Mouse (Mus musculus): ENCODE data around the gene Tmem208. TPM values are rescaled to one million over a fixed set of nuclear protein-coding genes. Genes with fewer than 3 reads are reported as not detected.

The Tmem208 gene
- total RNA-seq, 1 experiment from 2014 or later: 28.1 TPM

DNA sequence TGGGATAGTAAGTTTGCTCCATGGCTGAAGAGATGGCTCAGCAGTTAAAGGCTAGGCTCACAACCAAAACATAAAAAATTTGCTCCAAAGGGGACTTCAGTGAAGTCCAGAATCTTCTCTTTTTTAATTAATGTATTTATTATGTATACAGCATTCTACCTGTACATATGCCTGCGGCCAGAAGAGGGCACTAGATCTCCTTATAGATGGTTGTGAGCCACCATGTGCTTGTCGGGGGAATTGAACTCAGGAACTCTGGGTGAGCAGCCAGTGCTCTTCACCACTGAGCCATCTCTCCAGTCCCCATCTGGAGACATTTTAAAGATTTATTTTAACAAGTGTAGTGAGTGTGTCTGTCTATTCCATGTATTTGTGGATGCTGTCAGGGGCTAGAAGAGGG, 41.0 kb downstream of the Tmem208 start:
- no peak for ATAC-seq (replicated peaks in 1 of 2; ENCODE audit: insufficient read depth in 1 of 2, low FRiP score in 2 of 2, low TSS enrichment in 1 of 2, low read depth in 1 of 2, poor library complexity in 2 of 2, severe bottlenecking in 2 of 2)

DNA sequence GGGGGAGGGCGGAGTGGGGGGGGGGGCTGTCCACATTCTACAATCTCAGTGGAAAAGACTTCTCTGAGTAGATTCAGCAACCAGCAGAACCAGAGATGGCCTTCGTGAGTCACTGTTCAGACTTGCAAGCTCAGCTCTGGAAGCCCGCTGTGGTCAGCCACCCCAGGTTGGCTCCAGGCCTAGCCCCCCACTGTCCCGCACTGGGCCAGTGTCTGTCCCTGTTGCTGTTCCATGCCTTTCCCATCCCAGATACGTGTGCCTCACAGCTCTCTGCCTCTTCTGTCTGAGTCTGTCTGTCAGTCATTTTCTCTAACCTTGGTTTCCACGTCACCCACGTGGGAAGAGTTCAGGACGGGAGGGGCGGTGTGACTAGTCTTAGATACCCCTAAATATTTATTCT, 46.3 kb downstream of the Tmem208 start:
- no peak for ATAC-seq (replicated peaks in 1 of 2; ENCODE audit: insufficient read depth in 1 of 2, low FRiP score in 2 of 2, low TSS enrichment in 1 of 2, low read depth in 1 of 2, poor library complexity in 2 of 2, severe bottlenecking in 2 of 2)

DNA sequence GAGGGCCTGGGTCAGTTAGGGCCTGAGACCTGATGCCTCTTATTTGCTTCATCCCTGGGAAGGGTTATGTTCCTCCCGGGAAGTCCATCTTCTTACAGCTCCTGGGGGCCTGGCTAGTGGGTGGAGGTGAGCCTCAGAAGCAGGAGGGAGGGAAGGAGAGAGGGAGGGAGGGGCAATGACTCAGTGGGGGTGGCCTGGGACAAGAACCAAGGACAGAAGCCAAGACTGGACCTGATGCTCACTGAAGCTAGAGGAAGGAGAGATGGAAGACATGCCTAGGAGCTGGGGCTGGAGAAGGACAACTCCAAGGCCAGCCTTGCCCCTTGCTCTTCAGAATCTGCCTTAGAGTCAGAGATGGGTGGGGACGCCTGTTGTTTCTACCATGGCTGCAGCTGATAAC, 46.9 kb downstream of the Tmem208 start, which contains the start of gene Plekhg4:
TSS of gene Plekhg4 (plus strand) at position 243 of the 400 bp plus-strand sequence.
- ATAC-seq (replicated peaks in 1 of 2; ENCODE audit: insufficient read depth in 1 of 2, low FRiP score in 2 of 2, low TSS enrichment in 1 of 2, low read depth in 1 of 2, poor library complexity in 2 of 2, severe bottlenecking in 2 of 2): no peak

DNA sequence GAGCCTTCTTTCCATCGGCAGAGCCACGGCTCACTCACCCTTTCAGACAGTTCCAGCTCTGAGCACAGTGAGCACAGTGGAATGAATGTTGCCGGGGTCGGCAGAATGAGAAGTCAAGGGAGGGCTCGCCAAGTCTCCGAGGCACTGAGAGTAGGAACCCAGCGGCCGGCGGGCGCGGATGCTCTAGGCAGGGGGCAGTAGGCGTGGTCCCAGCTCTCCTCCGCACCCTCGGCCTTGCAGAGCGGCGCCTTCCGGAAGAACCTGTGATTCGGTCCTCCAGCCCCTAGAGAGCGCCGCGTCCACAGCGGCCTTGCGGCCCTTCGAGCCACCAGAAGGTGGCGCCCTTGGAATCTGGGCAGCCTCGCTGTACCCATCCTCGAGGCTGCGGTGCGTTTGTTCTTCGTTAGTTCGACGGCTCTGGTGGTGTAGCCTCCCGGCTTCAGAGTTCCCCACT, 48.4 kb downstream of the Tmem208 start:
- ATAC-seq (replicated peaks in 1 of 2; ENCODE audit: insufficient read depth in 1 of 2, low FRiP score in 2 of 2, low TSS enrichment in 1 of 2, low read depth in 1 of 2, poor library complexity in 2 of 2, severe bottlenecking in 2 of 2): peak; percentile 39; a peak in 3 of 4 replicates

DNA sequence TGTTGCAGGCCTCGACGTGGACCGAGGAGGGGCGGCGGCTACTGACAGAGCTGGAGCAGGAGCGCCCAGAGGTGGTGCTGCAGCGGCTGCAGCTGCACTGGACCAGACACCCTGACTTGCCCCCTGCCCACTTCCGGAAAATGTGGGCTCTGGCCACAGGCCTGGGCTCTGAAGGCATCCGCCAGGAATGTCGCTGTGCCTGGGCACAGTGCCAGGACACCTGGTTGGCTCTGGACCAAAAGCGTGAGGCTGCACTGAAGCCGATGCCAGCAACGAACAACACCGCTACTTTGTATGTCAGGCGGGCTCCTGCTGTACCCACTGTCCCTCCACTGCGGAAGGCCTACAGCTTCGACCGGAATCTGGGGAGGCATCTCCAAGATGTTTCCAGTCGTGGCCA, 52.5 kb downstream of the Tmem208 start:
- 0 out of 4 replicates have a peak, but pooled peaks of 1 of the 2 experiments have one; percentile 13 for ATAC-seq (replicated peaks in 1 of 2; ENCODE audit: insufficient read depth in 1 of 2, low FRiP score in 2 of 2, low TSS enrichment in 1 of 2, low read depth in 1 of 2, poor library complexity in 2 of 2, severe bottlenecking in 2 of 2)

DNA sequence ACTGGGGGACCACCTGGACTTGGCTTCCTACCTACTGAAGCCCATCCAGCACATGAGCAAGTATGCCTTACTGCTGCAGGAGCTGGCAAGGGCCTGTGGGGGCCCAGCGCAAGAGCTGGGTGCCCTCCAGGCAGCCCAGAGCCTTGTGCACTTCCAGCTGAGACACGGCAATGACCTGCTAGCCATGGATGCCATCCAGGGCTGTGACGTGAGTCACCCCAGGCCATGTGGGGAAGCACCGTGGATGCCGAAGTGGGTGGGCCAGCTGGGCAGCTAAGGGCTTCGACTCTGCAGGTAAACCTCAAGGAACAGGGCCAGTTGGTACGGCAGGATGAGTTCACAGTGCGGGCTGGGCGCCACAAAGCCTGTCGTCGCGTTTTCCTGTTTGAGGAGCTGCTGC, 54.2 kb downstream of the Tmem208 start:
- ATAC-seq (replicated peaks in 1 of 2; ENCODE audit: insufficient read depth in 1 of 2, low FRiP score in 2 of 2, low TSS enrichment in 1 of 2, low read depth in 1 of 2, poor library complexity in 2 of 2, severe bottlenecking in 2 of 2): 0 out of 4 replicates have a peak, but pooled peaks of 1 of the 2 experiments have one; percentile 12

DNA sequence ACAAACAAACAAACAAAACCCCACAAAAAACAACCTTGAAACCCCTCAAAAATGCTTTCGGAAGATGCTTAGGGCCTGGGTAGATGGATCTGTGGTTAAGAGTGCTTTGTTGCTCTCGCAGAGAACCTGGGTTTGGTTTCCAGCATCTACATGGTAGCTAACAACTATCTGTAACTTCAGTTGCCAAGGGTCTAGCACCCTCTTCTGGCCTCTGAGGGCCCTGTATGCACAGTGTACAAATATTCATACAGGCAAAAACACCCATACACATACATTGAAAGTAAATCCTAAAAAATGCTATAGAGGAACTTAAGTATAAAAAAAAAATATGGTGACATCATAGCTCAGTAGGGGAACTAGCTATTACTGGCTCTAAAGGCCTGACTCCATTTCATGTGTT, 57.9 kb downstream of the Tmem208 start:
- no peak for ATAC-seq (replicated peaks in 1 of 2; ENCODE audit: insufficient read depth in 1 of 2, low FRiP score in 2 of 2, low TSS enrichment in 1 of 2, low read depth in 1 of 2, poor library complexity in 2 of 2, severe bottlenecking in 2 of 2)

Other genes with a start within 250 kb of the Tmem208 start
- not detected in 2 replicates for gene Ces3b, start 242.6 kb upstream of the Tmem208 start, total RNA-seq (2017)
- not detected in 2 replicates for gene Ces4a, start 194.6 kb upstream of the Tmem208 start, total RNA-seq (2017)
- 204 and 237 TPM in 2 replicates for gene Cbfb, start 155.7 kb upstream of the Tmem208 start, total RNA-seq (2017)
- gene D230025D16Rik, start 101.2 kb upstream of the Tmem208 start, total RNA-seq (2017): 15.1 and 15.7 TPM in 2 replicates
- gene B3gnt9, start 71.2 kb upstream of the Tmem208 start, total RNA-seq (2017): 0.50 TPM in 1 of 2 replicates, not detected in the other
- 17.6 and 20.2 TPM in 2 replicates for gene Tradd, start 61.7 kb upstream of the Tmem208 start, total RNA-seq (2017)
- 4.1 and 4.9 TPM in 2 replicates for gene Fbxl8, start 61.7 kb upstream of the Tmem208 start, total RNA-seq (2017)
- gene Hsf4, start 56.6 kb upstream of the Tmem208 start, total RNA-seq (2017): 0.19 TPM in 1 of 2 replicates, not detected in the other
- 0.30 and 0.31 TPM in 2 replicates for gene Nol3, start 50.2 kb upstream of the Tmem208 start, total RNA-seq (2017)
- gene 4931428F04Rik, start 36.5 kb upstream of the Tmem208 start, total RNA-seq (2017): 3.4 and 4.5 TPM in 2 replicates
- gene Exoc3l, start 30.3 kb upstream of the Tmem208 start, total RNA-seq (2017): 1.2 and 4.0 TPM in 2 replicates
- gene E2f4, start 28.7 kb upstream of the Tmem208 start, total RNA-seq (2017): 34.3 and 55.3 TPM in 2 replicates
- 3.5 and 4.6 TPM in 2 replicates for gene Elmo3, start 20.8 kb upstream of the Tmem208 start, total RNA-seq (2017)
- gene Lrrc29, start 76 bp upstream of the Tmem208 start, total RNA-seq (2017): 0.65 and 2.6 TPM in 2 replicates
- 5.1 and 6.4 TPM in 2 replicates for gene Fhod1, start 21.6 kb downstream of the Tmem208 start, total RNA-seq (2017)
- gene Slc9a5, start 22.5 kb downstream of the Tmem208 start, total RNA-seq (2017): 0.35 and 1.4 TPM in 2 replicates
- gene Plekhg4, start 46.9 kb downstream of the Tmem208 start, total RNA-seq (2017): 0.31 TPM in 1 of 2 replicates, not detected in the other
- gene Kctd19, start 87.1 kb downstream of the Tmem208 start, total RNA-seq (2017): not detected in 2 replicates
- gene Lrrc36, start 87.2 kb downstream of the Tmem208 start, total RNA-seq (2017): 0.20 and 2.1 TPM in 2 replicates
- 3.2 TPM in 1 of 2 replicates, not detected in the other for gene Tppp3, start 145.2 kb downstream of the Tmem208 start, total RNA-seq (2017)
- gene Zdhhc1, start 170.5 kb downstream of the Tmem208 start, total RNA-seq (2017): 7.3 and 11.2 TPM in 2 replicates
- not detected in 2 replicates for gene Hsd11b2, start 192.4 kb downstream of the Tmem208 start, total RNA-seq (2017)
- gene Atp6v0d1, start 239.7 kb downstream of the Tmem208 start, total RNA-seq (2017): 37.7 and 39.7 TPM in 2 replicates

Data from hematopoietic stem cell, adult 5-6 weeks (primary cell).